Mouse (Mus musculus) lung, postnatal 4 days (tissue): ENCODE results near the gene Gm10985.

Experiments
- DNase-seq, 2 experiments: peaks; one replicate each; pipeline ENCODE4 v3.0.0; 2021

Gm10985 gene

GRCm38 (mm10) chr3:53844786-53845185 lies at the start of gene Gm10985:
Gene Gm10985, plus strand, starts transcription at chr3:53845086.
- DNase-seq, result no peak

DNA sequence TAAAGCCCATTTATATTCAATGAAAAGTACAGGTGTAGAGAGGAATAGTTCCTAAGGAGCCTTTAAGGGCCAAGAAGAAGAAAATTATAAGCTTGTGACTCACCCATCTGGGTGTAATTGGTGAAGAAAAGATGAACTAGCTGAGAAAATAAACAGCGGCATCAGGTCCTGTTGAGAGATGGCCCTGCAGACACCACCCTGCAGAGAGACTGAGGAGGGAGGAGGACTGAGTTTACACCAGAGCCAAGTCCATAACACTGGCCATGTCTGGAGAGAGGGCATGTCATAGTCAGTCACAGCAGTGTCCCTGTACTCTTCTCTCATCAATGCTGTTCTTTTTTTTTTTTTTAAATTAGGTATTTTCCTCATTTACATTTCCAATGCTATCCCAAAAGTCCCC lies 48.0 kb upstream of the Gm10985 start:
- no peak for DNase-seq

DNA sequence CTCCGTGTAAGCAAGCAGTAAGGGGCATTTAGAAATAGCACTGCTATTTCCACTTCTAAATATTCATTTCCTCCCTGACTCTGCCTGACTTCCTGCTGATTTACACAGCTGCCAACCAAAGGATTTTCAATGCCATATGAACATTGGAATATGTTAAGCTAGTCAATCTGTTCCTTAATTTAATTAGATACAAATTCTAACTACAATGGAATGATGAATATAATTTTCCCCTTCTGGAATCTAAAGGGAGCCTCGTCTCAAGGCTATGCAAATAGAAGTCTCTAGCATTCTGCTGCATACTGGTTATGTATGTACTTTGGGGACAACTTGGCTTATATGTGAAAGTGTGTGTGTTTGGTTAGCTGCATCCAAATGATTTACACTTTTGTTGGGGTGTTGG lies 45.2 kb upstream of the Gm10985 start:
- no peak for DNase-seq

- no peak for DNase-seq
Measured at GRCm38 (mm10) chr3:53813421-53813977, 31.4 kb upstream of the Gm10985 start.

GRCm38 (mm10) chr3:53834238-53834637 lies 10.6 kb upstream of the Gm10985 start:
- no peak for DNase-seq

DNA sequence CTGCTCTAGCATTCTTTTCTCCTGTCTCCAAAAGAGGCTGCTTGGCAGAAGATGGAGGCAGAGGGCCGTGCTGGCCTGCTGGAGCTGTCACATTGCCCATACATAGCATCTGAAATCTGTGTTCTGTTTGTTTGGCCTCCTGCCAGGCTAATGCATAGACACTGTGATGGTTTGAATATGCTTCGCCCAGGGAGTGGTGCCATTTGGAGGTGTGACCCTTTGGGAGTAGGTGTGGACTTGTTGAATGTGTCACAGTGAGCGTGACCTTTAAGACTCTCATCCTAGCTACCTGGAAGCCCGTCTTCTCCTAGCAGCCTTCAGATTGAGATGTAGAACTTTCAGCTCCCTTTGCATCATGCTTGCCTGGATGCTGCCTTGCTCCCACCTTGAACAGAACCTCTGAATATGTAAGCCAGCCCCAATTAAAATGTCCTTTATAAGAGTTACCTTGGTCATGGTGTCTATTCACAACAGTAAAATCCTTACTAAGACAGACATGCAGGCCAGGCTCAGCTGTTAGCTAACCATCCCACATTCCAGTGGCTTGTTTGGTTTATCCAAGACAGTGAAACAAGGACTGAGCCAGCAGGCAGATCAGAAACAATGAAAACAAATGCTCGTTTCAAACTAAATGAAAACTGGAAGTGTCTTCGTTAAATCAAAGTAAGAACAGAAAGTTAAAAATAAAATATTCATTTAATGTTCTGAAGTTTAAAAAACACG lies 1.5 kb downstream of the Gm10985 start:
- no peak for DNase-seq

GRCm38 (mm10) chr3:53847726-53848125 lies 2.8 kb downstream of the Gm10985 start:
- no peak for DNase-seq

DNA sequence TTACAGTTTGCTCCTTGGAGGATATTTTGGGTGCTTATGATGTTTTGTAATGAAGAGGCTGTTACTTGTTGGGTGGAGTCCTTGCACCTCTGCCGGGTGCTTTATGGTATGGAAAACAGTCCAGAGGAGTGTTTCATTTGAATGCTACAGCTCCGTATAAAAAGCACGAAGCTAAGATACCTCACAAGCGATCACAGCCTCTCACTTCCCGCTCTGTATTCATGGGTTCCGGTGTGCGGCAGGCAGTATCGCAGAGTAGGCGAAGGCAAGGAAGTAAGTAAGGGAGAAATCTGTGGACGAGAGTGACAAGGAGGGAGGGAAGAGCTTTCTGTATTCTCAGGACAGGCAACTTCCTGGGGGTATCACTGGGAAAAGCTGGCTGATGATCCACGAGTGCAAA lies 3.4 kb downstream of the Gm10985 start:
- no peak for DNase-seq

- no peak for DNase-seq
Measured at GRCm38 (mm10) chr3:53854261-53854660, 9.4 kb downstream of the Gm10985 start.

DNA sequence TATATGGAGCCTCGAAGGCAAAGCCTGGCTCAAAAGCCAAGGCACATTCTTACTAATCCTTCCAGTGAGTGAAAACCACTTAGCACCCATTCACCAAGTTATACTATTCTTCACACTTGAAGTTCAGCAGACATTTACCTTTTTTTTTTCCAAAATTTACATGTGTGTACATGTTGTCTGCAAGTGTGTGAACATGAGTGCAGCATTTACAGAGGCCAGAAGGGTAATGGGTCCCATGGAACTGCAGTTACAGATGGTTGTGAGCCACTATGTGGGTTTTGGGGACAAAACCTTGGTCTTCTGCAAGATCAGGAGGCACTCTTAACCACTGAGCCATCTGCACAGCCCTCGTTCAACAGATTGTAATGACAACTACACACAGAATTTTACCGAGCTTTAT lies 9.9 kb downstream of the Gm10985 start:
- DNase-seq, result no peak

- peak; percentile 93 to 96 for DNase-seq
Measured at GRCm38 (mm10) chr3:53863383-53864220, 18.7 kb downstream of the Gm10985 start, which contains the start of gene Ufm1. Gene Ufm1, minus strand, starts transcription at chr3:53863830.

DNA sequence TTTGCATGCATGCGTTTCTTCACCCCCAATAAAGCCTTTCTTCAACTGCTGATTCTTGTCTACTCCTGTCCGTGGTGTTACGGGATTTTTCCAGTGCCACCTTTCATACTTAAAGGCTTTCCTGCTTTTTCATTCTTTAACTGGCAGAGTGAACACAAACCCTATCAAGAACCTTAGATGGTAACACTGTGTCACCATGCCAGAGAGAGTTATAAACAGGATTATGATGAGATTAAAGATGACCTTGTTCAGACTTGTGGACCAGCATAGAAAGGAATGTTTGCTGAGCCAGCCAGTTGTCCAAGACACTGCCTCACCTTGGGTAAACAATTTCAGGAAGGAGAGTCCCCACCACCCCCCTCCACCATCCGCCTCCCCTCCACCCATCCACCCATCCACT lies 23.3 kb downstream of the Gm10985 start:
- DNase-seq, result no peak

- no peak for DNase-seq
Measured at GRCm38 (mm10) chr3:53869263-53869662, 24.4 kb downstream of the Gm10985 start.

- DNase-seq, result no peak
Measured at GRCm38 (mm10) chr3:53870482-53870881, 25.6 kb downstream of the Gm10985 start.

DNA sequence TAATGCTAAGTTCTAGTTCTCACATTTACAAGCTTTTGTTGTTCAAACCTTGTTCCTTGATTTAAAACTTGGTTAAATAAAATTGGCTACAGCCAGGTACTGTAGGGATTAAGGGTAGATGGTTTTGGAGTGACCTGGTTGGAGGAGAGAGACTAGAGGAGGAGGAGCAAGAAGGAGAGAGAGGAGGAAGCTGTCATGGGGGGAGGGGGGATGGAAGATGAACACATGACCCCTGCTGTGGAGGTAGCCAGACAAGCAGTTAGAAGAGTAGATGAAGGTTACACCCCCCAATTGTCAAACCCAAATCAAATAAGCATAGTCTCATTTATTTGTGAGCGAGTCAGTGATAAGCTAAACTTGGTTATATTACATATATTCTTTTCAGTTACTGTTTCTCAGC lies 26.7 kb downstream of the Gm10985 start:
- no peak for DNase-seq

GRCm38 (mm10) chr3:53890619-53891540 lies 46.0 kb downstream of the Gm10985 start:
- DNase-seq, result no peak
